24 mouse cellular contexts compared by ENCODE assay signal in genomic region chr10:110858407-110858920, GRCm38 (mm10).
A peak's percentile ranks its signal among the peaks of the same experiment; 100 is the strongest.
DNase-seq lines count a peak whose midpoint lies in the region; ATAC-seq and TF ChIP-seq lines count a peak whose summit lies in the region.
"Had no signal": no experiment of that assay in that cellular context is flagged by ENCODE, and none has a peak within 500 bp of the region (broad histone marks: within the 10 kb centered on the region; RNA-seq: fewer than 3 reads in every experiment).

No protein-coding gene starts in this region.

- no peaks in the 10 kb centered on the region for H3K27me3 ChIP-seq in forebrain, embryonic 14.5 days (replicated peaks; ENCODE audit: control insufficient read depth, insufficient read depth, low read length)
- no peaks in the 10 kb centered on the region; the same call in 1 of the 2 replicates for H3K27me3 ChIP-seq in forebrain, embryonic 11.5 days (ENCODE audit: control insufficient read depth, insufficient read depth, low read length)
- H3K27me3 ChIP-seq in midbrain, embryonic 16.5 days (ENCODE audit: control insufficient read depth, insufficient read depth, low read depth, low read length): no peaks in the 10 kb centered on the region
- H3K27me3 ChIP-seq: embryonic facial prominence, embryonic 15.5 days; limb, embryonic 13.5 days; megakaryocyte, embryonic 14.5 days had no signal

- DNase-seq in forebrain, embryonic 14.5 days (ENCODE audit: low spot score): peak; percentile 12
- no peak for DNase-seq in forebrain, embryonic 11.5 days (ENCODE audit: low spot score)
- DNase-seq in kidney, adult 9 months: peak; percentile 19
- no peak for DNase-seq in kidney, postnatal 10 days
- peak; percentile 50 for DNase-seq in brain, embryonic 14.5 days (ENCODE audit: low read depth)
- DNase-seq in adrenal gland, postnatal 4 days (ENCODE audit: low spot score in 2 of 2): no peak
- DNase-seq in ovary, postnatal 10 days (ENCODE audit: low spot score): no peak
- DNase-seq: adrenal gland, postnatal 10 days; cerebellum, adult 11 months; cerebellum, postnatal 25 days; gastrocnemius, adult 2 months; heart, postnatal 10 days; right cerebral cortex, adult 18-20 months had no signal

- 0 out of 2 replicates have a peak overlapping the region, but pooled peaks have one; percentile 24 for H3K27ac ChIP-seq in forebrain, embryonic 14.5 days (ENCODE audit: low read depth, low read length)
- no peak overlapping the region for H3K27ac ChIP-seq in forebrain, embryonic 11.5 days (ENCODE audit: low read depth, low read length)
- 0 out of 2 replicates have a peak overlapping the region, but pooled peaks have one; percentile 8 for H3K27ac ChIP-seq in midbrain, embryonic 16.5 days (ENCODE audit: low read length)
- H3K27ac ChIP-seq: embryonic facial prominence, embryonic 15.5 days; gastrocnemius, adult 2 months; limb, embryonic 13.5 days; liver, embryonic 14.5 days; stomach, postnatal 0 days had no signal

- peaks cover 4% of the 10 kb centered on the region; the same call in 1 of the 2 replicates for H3K4me1 ChIP-seq in forebrain, embryonic 14.5 days (ENCODE audit: control insufficient read depth, insufficient read depth, low read length)
- H3K4me1 ChIP-seq in forebrain, embryonic 11.5 days (replicated peaks; ENCODE audit: control insufficient read depth, insufficient read depth, low read length): no peaks in the 10 kb centered on the region
- H3K4me1 ChIP-seq in midbrain, embryonic 16.5 days (ENCODE audit: control insufficient read depth, insufficient read depth, low read length): peaks cover 4% of the 10 kb centered on the region
- H3K4me1 ChIP-seq: embryonic facial prominence, embryonic 15.5 days; megakaryocyte, embryonic 14.5 days had no signal

- no peak for TF ChIP-seq CTCF in brain, embryonic 14.5 days (IDR thresholded peaks at IDR 0.05; ENCODE audit: borderline replicate concordance, extremely low read depth, insufficient read depth, insufficient read length)

- no peaks in the 10 kb centered on the region for H3K36me3 ChIP-seq in forebrain, embryonic 14.5 days (ENCODE audit: control insufficient read depth, insufficient read depth, low read length)
- H3K36me3 ChIP-seq in forebrain, embryonic 11.5 days (ENCODE audit: control insufficient read depth, insufficient read depth, low read length): no peaks in the 10 kb centered on the region
- no peaks in the 10 kb centered on the region for H3K36me3 ChIP-seq in midbrain, embryonic 16.5 days (ENCODE audit: control insufficient read depth, insufficient read depth, low read length)
- H3K36me3 ChIP-seq: embryonic facial prominence, embryonic 15.5 days; limb, embryonic 13.5 days had no signal

- no peak for TF ChIP-seq POLR2A in brain, embryonic 14.5 days (IDR thresholded peaks at IDR 0.05; ENCODE audit: borderline replicate concordance, extremely low read depth, insufficient read depth, insufficient read length, poor library complexity, severe bottlenecking)

- H3K4me3 ChIP-seq in forebrain, embryonic 14.5 days (ENCODE audit: low read depth, low read length): no peak overlapping the region
- H3K4me3 ChIP-seq in forebrain, embryonic 11.5 days (ENCODE audit: low read depth, low read length): no peak overlapping the region
- no peak overlapping the region for H3K4me3 ChIP-seq in midbrain, embryonic 16.5 days (ENCODE audit: low read depth, low read length)
- H3K4me3 ChIP-seq: embryonic facial prominence, embryonic 15.5 days; gastrocnemius, adult 2 months; limb, embryonic 13.5 days; megakaryocyte, embryonic 14.5 days had no signal

- H3K9me3 ChIP-seq in forebrain, embryonic 14.5 days (replicated peaks; ENCODE audit: control insufficient read depth, low read length): no peaks in the 10 kb centered on the region
- H3K9me3 ChIP-seq in forebrain, embryonic 11.5 days (ENCODE audit: control insufficient read depth, low read length): no peaks in the 10 kb centered on the region
- H3K9me3 ChIP-seq in midbrain, embryonic 16.5 days (replicated peaks; ENCODE audit: control insufficient read depth, low read length, poor library complexity, severe bottlenecking): no peaks in the 10 kb centered on the region
- H3K9me3 ChIP-seq: embryonic facial prominence, embryonic 15.5 days; limb, embryonic 13.5 days; megakaryocyte, embryonic 14.5 days had no signal

- H3K9ac ChIP-seq in forebrain, embryonic 14.5 days (ENCODE audit: low read length): no peak overlapping the region
- H3K9ac ChIP-seq in forebrain, embryonic 11.5 days (ENCODE audit: low read length): no peak overlapping the region
- no peak overlapping the region for H3K9ac ChIP-seq in midbrain, embryonic 16.5 days (ENCODE audit: low read depth, low read length)
- H3K9ac ChIP-seq: embryonic facial prominence, embryonic 15.5 days; limb, embryonic 13.5 days; liver, embryonic 14.5 days had no signal

- ATAC-seq in forebrain, embryonic 14.5 days: no peak
- ATAC-seq in forebrain, embryonic 11.5 days (replicated peaks; ENCODE audit: low FRiP score): no peak
- no peak for ATAC-seq in midbrain, embryonic 16.5 days
- ATAC-seq: CD4-positive, CD25-positive, alpha-beta regulatory T cell, adult 4 months; inflammation-experienced regulatory T-cells, adult 6 months; lung, postnatal 0 days; Patski had no signal

- 56% methylated on average over 4 of the region's 4 CpGs for WGBS in forebrain, embryonic 14.5 days
- WGBS in forebrain, embryonic 11.5 days: 81% methylated on average over 4 of the region's 4 CpGs
- WGBS in midbrain, embryonic 16.5 days: 63% methylated on average over 4 of the region's 4 CpGs

- no peak overlapping the region for H3K4me2 ChIP-seq in forebrain, embryonic 14.5 days (ENCODE audit: low read length)
- no peak overlapping the region for H3K4me2 ChIP-seq in forebrain, embryonic 11.5 days (ENCODE audit: low read depth, low read length, severe bottlenecking)
- no peak overlapping the region for H3K4me2 ChIP-seq in midbrain, embryonic 16.5 days (ENCODE audit: low read length)
- H3K4me2 ChIP-seq: embryonic facial prominence, embryonic 15.5 days; heart, embryonic 11.5 days; limb, embryonic 13.5 days had no signal

Comparison
In these comparisons a context has a peak if more than half of its experiments do, and no peak if none do; other contexts are left out.
1. DNase-seq: peak in forebrain, embryonic 14.5 days (single experiment), kidney, adult 9 months (single experiment) and brain, embryonic 14.5 days (single experiment); none in forebrain, embryonic 11.5 days (single experiment), kidney, postnatal 10 days (single experiment), adrenal gland, postnatal 4 days (0 of 2) and ovary, postnatal 10 days (single experiment).